7 mouse cellular contexts compared by ENCODE assay signal in genomic region chr8:57654146-57654545, GRCm38 (mm10). TPM values are rescaled to one million over a fixed set of nuclear protein-coding genes. Genes with fewer than 3 reads are reported as not detected.
DNase-seq lines count a peak whose midpoint lies in the region; ATAC-seq and TF ChIP-seq lines count a peak whose summit lies in the region.

No protein-coding gene starts in this region.

- TF ChIP-seq CTCF in hindbrain, postnatal 0 days (IDR thresholded peaks at IDR 0.05; ENCODE audit: low read depth): no peak
- TF ChIP-seq CTCF in CH12.LX (conservative IDR thresholded peaks at IDR 0.05 in 1 of 2, IDR thresholded peaks at IDR 0.05 in 1 of 2; ENCODE audit: low read depth in 2 of 2, low read length in 2 of 2): no peak
- TF ChIP-seq CTCF in bone marrow, adult 2 months (IDR thresholded peaks at IDR 0.05; ENCODE audit: control insufficient read depth, insufficient read depth, low read length): no peak

- in situ Hi-C loops in CH12.LX (cut with MboI; ENCODE audit: low pct_ligation_motif_present, low pct_unique_long_range_greater_than_20kb, low sequenced_read_pairs): no loop called here

- no peak for TF ChIP-seq EP300 in CH12.LX (IDR thresholded peaks at IDR 0.05; ENCODE audit: low read length)

- no peaks in the 10 kb centered on the region for H3K27me3 ChIP-seq in hindbrain, postnatal 0 days (ENCODE audit: insufficient read depth, low read length)
- H3K27me3 ChIP-seq in hindbrain, embryonic 14.5 days (ENCODE audit: control insufficient read depth, insufficient read depth, low read length): no peaks in the 10 kb centered on the region
- no peaks in the 10 kb centered on the region for H3K27me3 ChIP-seq in CH12.LX (replicated peaks)
- H3K27me3 ChIP-seq in liver, embryonic 12.5 days (replicated peaks): no peaks in the 10 kb centered on the region

- no peak for DNase-seq in hindbrain, postnatal 0 days (ENCODE audit: low spot score)
- DNase-seq in hindbrain, embryonic 14.5 days (ENCODE audit: low spot score): no peak
- no peak for DNase-seq in CH12.LX (ENCODE audit: extremely low read depth)
- DNase-seq in right cerebral cortex, postnatal 10 days (ENCODE audit: low spot score in 2 of 2): no peak

- dilution Hi-C loops in CH12.LX (cut with MboI; ENCODE audit: extremely low pct_ligation_motif_present, extremely low pct_unique_long_range_greater_than_20kb, low sequenced_read_pairs): no loop called here

- no peaks in the 10 kb centered on the region for H3K36me3 ChIP-seq in hindbrain, postnatal 0 days (ENCODE audit: insufficient read depth, low read length)
- H3K36me3 ChIP-seq in hindbrain, embryonic 14.5 days (replicated peaks; ENCODE audit: control insufficient read depth, insufficient read depth): no peaks in the 10 kb centered on the region
- peaks cover 0 to 7% of the 10 kb centered on the region in 2 experiments for H3K36me3 ChIP-seq in CH12.LX (replicated peaks in 1 of 2; ENCODE audit: control insufficient read depth in 1 of 2, insufficient read depth in 1 of 2, low read length in 1 of 2)
- H3K36me3 ChIP-seq in liver, embryonic 12.5 days: no peaks in the 10 kb centered on the region

- no peak for ATAC-seq in hindbrain, postnatal 0 days
- ATAC-seq in hindbrain, embryonic 14.5 days (ENCODE audit: low FRiP score): no peak
- no peak for ATAC-seq in liver, embryonic 12.5 days
- no peak for ATAC-seq in frontal cortex, adult (ENCODE audit: low TSS enrichment)

- no peak for TF ChIP-seq RAD21 in CH12.LX (IDR thresholded peaks at IDR 0.05; ENCODE audit: low read depth, low read length)

- no peak overlapping the region for H3K27ac ChIP-seq in hindbrain, postnatal 0 days
- H3K27ac ChIP-seq in hindbrain, embryonic 14.5 days: no peak overlapping the region
- peak overlapping the region; percentile 47 for H3K27ac ChIP-seq in CH12.LX (ENCODE audit: insufficient read depth, low read depth)
- no peak overlapping the region for H3K27ac ChIP-seq in bone marrow, adult 2 months (ENCODE audit: control insufficient read depth, insufficient read depth, low read depth, low read length, poor library complexity)
- H3K27ac ChIP-seq in liver, embryonic 12.5 days: no peak overlapping the region

- no peak overlapping the region for H3K9ac ChIP-seq in hindbrain, postnatal 0 days (replicated peaks; ENCODE audit: low read length)
- H3K9ac ChIP-seq in hindbrain, embryonic 14.5 days: no peak overlapping the region
- peak overlapping the region; percentile 96 for H3K9ac ChIP-seq in CH12.LX (ENCODE audit: insufficient read depth, low read depth)
- H3K9ac ChIP-seq in liver, embryonic 12.5 days: no peak overlapping the region

- 83% methylated on average over 7 of the region's 7 CpGs for WGBS in hindbrain, postnatal 0 days
- 89% methylated on average over 7 of the region's 7 CpGs for WGBS in hindbrain, embryonic 14.5 days
- WGBS in bone marrow, adult 2 months: 10% methylated on average over 7 of the region's 7 CpGs
- 83% methylated on average over 7 of the region's 7 CpGs for WGBS in liver, embryonic 12.5 days (ENCODE audit: insufficient replicate concordance)

- H3K9me3 ChIP-seq in hindbrain, postnatal 0 days (ENCODE audit: low read length): no peaks in the 10 kb centered on the region
- H3K9me3 ChIP-seq in hindbrain, embryonic 14.5 days (ENCODE audit: control insufficient read depth, low read length): no peaks in the 10 kb centered on the region
- H3K9me3 ChIP-seq in CH12.LX (replicated peaks; ENCODE audit: low read length): no peaks in the 10 kb centered on the region
- no peaks in the 10 kb centered on the region for H3K9me3 ChIP-seq in liver, embryonic 12.5 days (replicated peaks)

- H3K4me2 ChIP-seq in hindbrain, postnatal 0 days (ENCODE audit: low read depth, low read length): peak overlapping the region; percentile 94; the same call in 1 of the 2 replicates
- no peak overlapping the region for H3K4me2 ChIP-seq in hindbrain, embryonic 14.5 days (replicated peaks)
- H3K4me2 ChIP-seq in CH12.LX (ENCODE audit: insufficient read depth, low read depth, poor library complexity, severe bottlenecking): peak overlapping the region; percentile 97
- H3K4me2 ChIP-seq in liver, embryonic 12.5 days: peak overlapping the region; percentile 96

- no peak for TF ChIP-seq POLR2A in CH12.LX (IDR thresholded peaks at IDR 0.05; ENCODE audit: low read depth, low read length)
- no peak for TF ChIP-seq POLR2A in bone marrow, adult 2 months (IDR thresholded peaks at IDR 0.05; ENCODE audit: borderline replicate concordance, control insufficient read depth, low read depth, low read length)

- peaks cover 5% of the 10 kb centered on the region; the same call in 1 of the 2 replicates for H3K4me1 ChIP-seq in hindbrain, postnatal 0 days (ENCODE audit: insufficient read depth, low read length)
- peaks cover 11% of the 10 kb centered on the region; the same call in 1 of the 2 replicates for H3K4me1 ChIP-seq in hindbrain, embryonic 14.5 days (replicated peaks; ENCODE audit: control insufficient read depth, insufficient read depth, low read length)
- peaks cover 4 to 40% of the 10 kb centered on the region in 2 experiments; a peak in 3 of 4 replicates for H3K4me1 ChIP-seq in CH12.LX (ENCODE audit: control insufficient read depth in 1 of 2, insufficient read depth in 2 of 2)
- H3K4me1 ChIP-seq in bone marrow, adult 2 months (ENCODE audit: control insufficient read depth, insufficient read depth, low read length): no peaks in the 10 kb centered on the region; the same call in 1 of the 2 replicates
- H3K4me1 ChIP-seq in liver, embryonic 12.5 days: peaks cover 33% of the 10 kb centered on the region

- no peak overlapping the region for H3K4me3 ChIP-seq in hindbrain, postnatal 0 days (ENCODE audit: low read length)
- no peak overlapping the region for H3K4me3 ChIP-seq in hindbrain, embryonic 14.5 days (replicated peaks; ENCODE audit: low read length)
- H3K4me3 ChIP-seq in CH12.LX (replicated peaks in 1 of 3; ENCODE audit: low read depth in 2 of 3, low read length in 2 of 3, poor library complexity in 1 of 3): peak overlapping the region; percentile 71 to 85 (median 82)
- peak overlapping the region; percentile 38 for H3K4me3 ChIP-seq in bone marrow, adult 2 months (replicated peaks; ENCODE audit: control insufficient read depth, low read depth, low read length)
- peak overlapping the region; percentile 86 for H3K4me3 ChIP-seq in liver, embryonic 12.5 days

- H3K79me2 ChIP-seq in CH12.LX (replicated peaks; ENCODE audit: control insufficient read depth, extremely low read depth, insufficient read depth, poor library complexity, severe bottlenecking): peaks cover 21% of the 10 kb centered on the region

TF ChIP-seq in CH12.LX, 34 proteins besides CTCF, POLR2A, EP300 and RAD21:
- TF ChIP-seq POLR2AphosphoS2 (IDR thresholded peaks at IDR 0.05; ENCODE audit: low read depth, low read length): no peak
- TF ChIP-seq JUN (IDR thresholded peaks at IDR 0.05; ENCODE audit: insufficient read depth, low read depth, low read length): no peak
- no peak for TF ChIP-seq USF1 (IDR thresholded peaks at IDR 0.05; ENCODE audit: low read depth, low read length)
- TF ChIP-seq NELFE (IDR thresholded peaks at IDR 0.05; ENCODE audit: low read depth, low read length): no peak
- TF ChIP-seq MAFK (IDR thresholded peaks at IDR 0.05; ENCODE audit: insufficient replicate concordance, low read length): no peak
- TF ChIP-seq ZC3H11A (IDR thresholded peaks at IDR 0.05; ENCODE audit: low read depth, low read length): no peak
- no peak for TF ChIP-seq ZMIZ1 (IDR thresholded peaks at IDR 0.05; ENCODE audit: low read depth, low read length)
- no peak for TF ChIP-seq ETS1 (conservative IDR thresholded peaks at IDR 0.05; ENCODE audit: low read depth, low read length)
- no peak for TF ChIP-seq TBP (conservative IDR thresholded peaks at IDR 0.05; ENCODE audit: low read depth, low read length)
- no peak for TF ChIP-seq USF2 (conservative IDR thresholded peaks at IDR 0.05; ENCODE audit: low read depth, low read length)
- no peak for TF ChIP-seq SIN3A (IDR thresholded peaks at IDR 0.05; ENCODE audit: low read length)
- TF ChIP-seq E2F4 (IDR thresholded peaks at IDR 0.05; ENCODE audit: insufficient replicate concordance, low read depth, low read length): no peak
- no peak for TF ChIP-seq MAX (IDR thresholded peaks at IDR 0.05; ENCODE audit: low read length)
- no peak for TF ChIP-seq ZNF384 (IDR thresholded peaks at IDR 0.05; ENCODE audit: low read depth, low read length)
- no peak for TF ChIP-seq GABPA (IDR thresholded peaks at IDR 0.05; ENCODE audit: insufficient replicate concordance, low read depth, low read length)
- no peak for TF ChIP-seq MYC (IDR thresholded peaks at IDR 0.05; ENCODE audit: low read depth, low read length)
- TF ChIP-seq IRF4 (IDR thresholded peaks at IDR 0.05; ENCODE audit: low read depth, low read length): no peak
- TF ChIP-seq UBTF (IDR thresholded peaks at IDR 0.05; ENCODE audit: low read depth, low read length): no peak
- TF ChIP-seq HCFC1 (IDR thresholded peaks at IDR 0.05; ENCODE audit: low read depth, low read length): no peak
- TF ChIP-seq JUND (conservative IDR thresholded peaks at IDR 0.05; ENCODE audit: low read depth, low read length): no peak
TF ChIP-seq in CH12.LX: peak in this region for 0.

RNA-seq across cellular contexts. Expression of gene Galnt7, which starts 1.3 kb away (rescaled TPM):
- total RNA-seq in hindbrain, postnatal 0 days (2014; rRNA removed): 3.7 and 6.8 TPM in 2 replicates
- polyA plus RNA-seq in hindbrain, postnatal 0 days (2015; fragmentation: Nextera tagmentation; extraction: Ambion mirVana): 6.6 and 8.3 TPM in 2 replicates
- 14.0 and 14.6 TPM in 2 replicates for polyA plus RNA-seq in hindbrain, embryonic 14.5 days (2014; fragmentation: Nextera tagmentation; extraction: Ambion mirVana)
- total RNA-seq in CH12.LX (2012; rRNA removed): 25.5 and 26.7 TPM in 2 replicates
- total RNA-seq in CH12.LX (2014; rRNA removed): 32.7 and 37.6 TPM in 2 replicates
- polyA plus RNA-seq in CH12.LX (2012; ENCODE audit: insufficient read length, low read depth): 33.5 and 37.3 TPM in 2 replicates
- polyA plus RNA-seq in bone marrow, adult 2 months (2011; ENCODE audit: insufficient read depth, insufficient read length, low replicate concordance, missing spikeins): 2.4 and 5.2 TPM in 2 replicates
- polyA plus RNA-seq in liver, embryonic 12.5 days (2016; fragmentation: Nextera tagmentation; extraction: Ambion mirVana): 10.0 and 10.3 TPM in 2 replicates

Comparison
In these comparisons a context has a peak if more than half of its experiments do, and no peak if none do; other contexts are left out.
1. H3K4me3 ChIP-seq: peak in CH12.LX (3 of 3), bone marrow, adult 2 months (single experiment) and liver, embryonic 12.5 days (single experiment); none in hindbrain, postnatal 0 days (single experiment) and hindbrain, embryonic 14.5 days (single experiment).